Mouse (Mus musculus) myocyte (in vitro differentiated cells): ENCODE measurements around the gene Sned1. TPM values are rescaled to one million over a fixed set of nuclear protein-coding genes. Genes with fewer than 3 reads are reported as not detected.

Experiments used
- H3K27me3 ChIP-seq: one replicate; pipeline ENCODE4 v1.6.1; 2011; ENCODE audit not compliant: control insufficient read depth, insufficient read depth, insufficient read length
- H3K36me3 ChIP-seq: one replicate; pipeline ENCODE4 v1.6.1; 2011; ENCODE audit not compliant: control insufficient read depth, insufficient read depth
- H3K4me2 ChIP-seq: one replicate; pipeline ENCODE4 v1.6.1; 2011; ENCODE audit warnings: low read depth, control low read depth
- H3K4me3 ChIP-seq: one replicate; pipeline ENCODE4 v1.5.1; 2011; ENCODE audit warnings: mild to moderate bottlenecking, control low read depth, moderate library complexity
- H3K79me2 ChIP-seq: one replicate; pipeline ENCODE4 v1.6.1; 2011; ENCODE audit not compliant: control insufficient read depth, insufficient read depth
- H3ac ChIP-seq: one replicate; pipeline ENCODE4 v1.6.1; 2011; ENCODE audit not compliant: control insufficient read depth, insufficient read length
- CEBPB ChIP-seq: IDR thresholded peaks from 2 replicates; pipeline ENCODE4 v1.6.1; 2011; ENCODE audit warnings: mild to moderate bottlenecking, moderate library complexity; ENCODE audit not compliant: poor library complexity, insufficient read depth, severe bottlenecking
- E2F4 ChIP-seq: IDR thresholded peaks from one replicate; pipeline ENCODE4 v1.6.1; 2011; ENCODE audit warnings: mild to moderate bottlenecking, control low read depth, moderate library complexity; ENCODE audit not compliant: insufficient read depth
- MAX ChIP-seq: IDR thresholded peaks from one replicate; pipeline ENCODE4 v1.6.1; 2011; ENCODE audit warnings: low read depth, mild to moderate bottlenecking, control low read depth
- MYOD1 ChIP-seq, 3 experiments: IDR thresholded peaks; one replicate each; pipeline ENCODE4 v1.6.1; 2011; ENCODE audit warnings: control low read depth in 2 of 3, low read depth in 2 of 3, mild to moderate bottlenecking in 2 of 3, moderate library complexity in 1 of 3; ENCODE audit not compliant: insufficient read length in 2 of 3, control insufficient read depth in 1 of 3
- MYOG ChIP-seq, 3 experiments: IDR thresholded peaks; one replicate each; pipeline ENCODE4 v1.6.1; 2011; ENCODE audit warnings: control low read depth in 2 of 3, low read depth in 2 of 3, mild to moderate bottlenecking in 2 of 3; ENCODE audit not compliant: insufficient read length in 2 of 3, control insufficient read depth in 1 of 3, insufficient read depth in 1 of 3
- POLR2A ChIP-seq: IDR thresholded peaks from one replicate; pipeline ENCODE4 v1.6.1; 2011; ENCODE audit warnings: low read depth, mild to moderate bottlenecking, control low read depth, moderate library complexity; ENCODE audit not compliant: insufficient read length
- POLR2AphosphoS2 ChIP-seq: IDR thresholded peaks from one replicate; pipeline ENCODE4 v1.6.1; 2011; ENCODE audit warnings: low read depth, control low read depth; ENCODE audit not compliant: insufficient read length
- REST ChIP-seq: IDR thresholded peaks from one replicate; pipeline ENCODE4 v1.6.1; 2011; ENCODE audit warnings: mild to moderate bottlenecking, control low read depth, moderate library complexity; ENCODE audit not compliant: insufficient read depth, insufficient read length
- SRF ChIP-seq: IDR thresholded peaks from one replicate; pipeline ENCODE4 v1.6.1; 2011; ENCODE audit warnings: low read depth; ENCODE audit not compliant: control insufficient read depth, insufficient read length
- TCF12 ChIP-seq: IDR thresholded peaks from one replicate; pipeline ENCODE4 v1.6.1; 2011; ENCODE audit warnings: mild to moderate bottlenecking, control low read depth; ENCODE audit not compliant: poor library complexity, insufficient read depth, severe bottlenecking
- TCF3 ChIP-seq: IDR thresholded peaks from one replicate; pipeline ENCODE4 v1.6.1; 2011; ENCODE audit warnings: low read depth, control low read depth; ENCODE audit not compliant: insufficient read length
- USF1 ChIP-seq: IDR thresholded peaks from one replicate; pipeline ENCODE4 v1.6.1; 2011; ENCODE audit warnings: low read depth, mild to moderate bottlenecking, control low read depth, moderate library complexity
- polyA plus RNA-seq: library from polyadenylated mRNA; unstranded; fragments of >200 nt; fragmentation: generic; extraction: Trizol; gene quantifications from one replicate; pipeline ENCODE4 v1.2.1, GENCODE M21; 2012; ENCODE audit warnings: missing spikeins

Sned1 gene
- polyA plus RNA-seq, 1 experiment = 0.20 TPM

DNA sequence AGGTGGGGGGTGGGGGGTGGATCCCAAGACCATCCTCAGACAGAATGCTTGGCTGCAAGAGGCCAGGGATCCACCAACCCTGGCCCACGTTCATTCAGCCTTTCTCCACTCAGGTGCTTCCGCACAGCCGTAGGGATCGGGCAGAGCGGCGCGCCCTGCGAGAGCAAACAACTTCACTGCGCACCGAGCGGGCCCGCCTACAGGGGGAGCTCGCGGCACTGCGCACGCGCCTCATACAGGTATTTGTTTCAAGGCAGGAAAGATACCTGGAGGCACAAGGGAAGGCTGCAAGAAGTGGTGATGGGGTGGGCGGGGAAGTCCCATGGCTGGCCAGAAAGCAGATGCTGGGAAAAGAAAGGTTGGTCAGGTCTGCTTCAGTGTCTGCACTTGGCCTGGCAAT, 11.7 kb upstream of the Sned1 start:
- H3K4me2 ChIP-seq = no peak overlapping the region
- TF ChIP-seq MAX (no peak), POLR2AphosphoS2 (no peak), POLR2A (no peak), CEBPB (no peak), MYOG (IDR thresholded peaks at IDR 0.05; ENCODE audit: control insufficient read depth in 1 of 3, insufficient read depth in 1 of 3, insufficient read length in 2 of 3, low read depth in 2 of 3) (no peak), TCF12 (no peak), USF1 (no peak), SRF (no peak), MYOD1 (IDR thresholded peaks at IDR 0.05; ENCODE audit: control insufficient read depth in 1 of 3, insufficient read length in 2 of 3, low read depth in 2 of 3) (no peak), REST (no peak), E2F4 (no peak), TCF3 (no peak)

DNA sequence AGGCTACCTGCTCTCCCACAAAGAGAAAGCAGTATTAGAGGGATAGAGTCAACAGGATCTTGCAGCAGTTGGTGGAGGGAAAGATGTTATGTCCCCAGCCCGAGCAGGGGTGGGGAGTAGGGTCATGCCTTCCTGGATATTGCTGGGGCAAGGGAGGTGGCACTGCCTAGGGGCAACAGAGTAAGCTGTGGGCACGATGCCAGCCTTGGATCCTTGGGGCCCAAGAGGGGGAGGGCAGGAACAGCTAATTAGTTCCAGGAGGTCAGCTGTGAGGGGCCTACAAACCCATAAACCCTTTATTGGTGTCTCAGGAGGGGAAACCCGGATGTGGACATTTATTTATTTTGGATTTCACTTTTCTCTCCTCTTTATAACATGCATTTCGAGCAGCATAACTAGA, 10.4 kb upstream of the Sned1 start:
- no peak overlapping the region for H3K4me3 ChIP-seq
- H3K27me3 ChIP-seq = peaks cover 5% of the 10 kb centered on the region
- H3K79me2 ChIP-seq = no peaks in the 10 kb centered on the region
- no peak for TF ChIP-seq USF1
- TF ChIP-seq CEBPB = no peak
- no peak for TF ChIP-seq REST
- no peak for TF ChIP-seq TCF3
- no peak for TF ChIP-seq MAX
- no peak for TF ChIP-seq POLR2AphosphoS2
- H3K36me3 ChIP-seq = no peaks in the 10 kb centered on the region
- H3ac ChIP-seq = no peak overlapping the region
- no peak overlapping the region for H3K4me2 ChIP-seq

More for the DNA sequence above, 11.7 kb upstream of the Sned1 start:
- peaks cover 10% of the 10 kb centered on the region for H3K27me3 ChIP-seq
- no peaks in the 10 kb centered on the region for H3K36me3 ChIP-seq
- no peaks in the 10 kb centered on the region for H3K79me2 ChIP-seq
- no peak overlapping the region for H3K4me3 ChIP-seq
- H3ac ChIP-seq = no peak overlapping the region

DNA sequence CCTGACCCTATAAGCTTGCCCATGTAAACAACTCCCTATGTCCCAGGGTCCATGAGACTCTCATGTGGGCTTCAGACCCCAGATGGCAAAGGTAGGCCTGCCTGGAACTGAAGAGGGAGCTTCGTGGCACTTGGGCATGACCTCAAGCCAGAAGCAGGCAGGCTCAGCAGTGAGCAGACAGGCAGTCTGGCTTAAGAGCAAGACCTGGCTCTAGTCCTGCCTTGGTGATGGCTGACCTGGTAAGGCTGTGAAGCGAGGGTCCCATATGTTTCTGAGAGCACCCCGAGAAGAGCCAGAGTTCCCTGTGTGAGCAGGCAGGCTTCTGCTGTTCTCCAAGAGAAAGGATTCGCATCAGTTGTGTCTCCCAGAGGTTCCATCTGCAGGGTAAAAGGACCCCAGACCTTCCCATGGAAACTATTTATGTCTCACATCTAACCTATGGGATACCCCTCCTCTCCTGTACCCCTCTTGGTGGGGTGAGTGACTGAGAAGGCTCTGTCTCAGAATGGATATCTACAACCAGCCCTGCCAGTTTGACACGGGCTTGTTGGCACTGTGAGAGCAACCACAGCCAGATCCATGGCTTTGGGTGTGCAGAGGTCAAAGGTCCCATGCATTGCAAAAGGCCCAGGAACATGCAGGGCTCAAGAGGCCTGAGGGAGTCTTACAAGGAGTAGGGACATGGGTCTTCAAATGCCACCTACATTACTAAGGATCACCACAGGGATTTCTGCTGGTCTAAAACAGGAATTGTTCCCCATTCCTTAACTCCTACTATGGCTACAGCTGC, 9.7 kb upstream of the Sned1 start:
- peaks cover 5% of the 10 kb centered on the region for H3K27me3 ChIP-seq
- TF ChIP-seq POLR2A (no peak), MYOD1 (IDR thresholded peaks at IDR 0.05; ENCODE audit: control insufficient read depth in 1 of 3, insufficient read length in 2 of 3, low read depth in 2 of 3) (no peak), MYOG (IDR thresholded peaks at IDR 0.05; ENCODE audit: control insufficient read depth in 1 of 3, insufficient read depth in 1 of 3, insufficient read length in 2 of 3, low read depth in 2 of 3) (no peak), POLR2AphosphoS2 (no peak), MAX (no peak), TCF12 (no peak), SRF (no peak), REST (no peak), CEBPB (no peak)
- H3ac ChIP-seq = no peak overlapping the region
- no peak overlapping the region for H3K4me3 ChIP-seq
- H3K4me2 ChIP-seq = no peak overlapping the region
- H3K36me3 ChIP-seq = no peaks in the 10 kb centered on the region
- H3K79me2 ChIP-seq = no peaks in the 10 kb centered on the region

DNA sequence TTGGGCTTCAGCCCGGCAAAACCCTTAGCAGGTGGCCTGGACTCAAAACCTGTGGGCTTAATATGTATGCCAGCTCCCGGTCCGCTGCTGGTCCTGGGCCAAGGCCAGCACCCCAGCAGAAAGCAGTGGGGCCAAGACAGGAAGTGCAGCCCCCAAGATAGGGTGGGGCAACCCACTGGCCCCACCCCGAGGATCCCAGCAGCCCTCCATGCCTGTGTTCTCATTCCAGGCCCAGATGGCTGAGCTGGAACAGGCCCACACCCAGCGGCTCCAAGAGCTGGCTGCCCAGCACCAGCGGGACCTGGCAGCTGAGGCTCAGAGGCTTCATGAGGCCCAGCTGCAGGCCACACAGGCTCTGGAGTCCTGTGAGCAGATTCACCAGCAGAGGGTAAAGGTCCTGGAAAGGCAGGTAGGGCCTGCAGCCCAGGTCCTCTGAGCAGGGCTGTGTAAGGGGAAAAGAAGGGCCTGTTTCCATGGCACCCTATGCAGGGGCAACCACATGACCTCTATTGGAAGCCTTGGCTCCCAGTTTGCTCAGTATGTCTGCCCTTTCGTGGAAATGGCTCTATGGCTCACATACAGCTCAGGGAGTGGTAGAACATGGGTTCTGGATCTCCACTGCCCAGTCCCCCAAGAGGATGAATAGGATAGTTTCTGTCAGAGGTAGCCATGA, 8.2 kb upstream of the Sned1 start:
- H3K36me3 ChIP-seq = no peaks in the 10 kb centered on the region
- no peak overlapping the region for H3ac ChIP-seq
- TF ChIP-seq TCF3 (no peak), MYOG (IDR thresholded peaks at IDR 0.05; ENCODE audit: control insufficient read depth in 1 of 3, insufficient read depth in 1 of 3, insufficient read length in 2 of 3, low read depth in 2 of 3) (peak in 1 of 3 experiments; percentile 71), POLR2AphosphoS2 (no peak), SRF (no peak)
- no peaks in the 10 kb centered on the region for H3K79me2 ChIP-seq
- H3K27me3 ChIP-seq = peaks cover 5% of the 10 kb centered on the region
- no peak overlapping the region for H3K4me3 ChIP-seq
- no peak overlapping the region for H3K4me2 ChIP-seq

DNA sequence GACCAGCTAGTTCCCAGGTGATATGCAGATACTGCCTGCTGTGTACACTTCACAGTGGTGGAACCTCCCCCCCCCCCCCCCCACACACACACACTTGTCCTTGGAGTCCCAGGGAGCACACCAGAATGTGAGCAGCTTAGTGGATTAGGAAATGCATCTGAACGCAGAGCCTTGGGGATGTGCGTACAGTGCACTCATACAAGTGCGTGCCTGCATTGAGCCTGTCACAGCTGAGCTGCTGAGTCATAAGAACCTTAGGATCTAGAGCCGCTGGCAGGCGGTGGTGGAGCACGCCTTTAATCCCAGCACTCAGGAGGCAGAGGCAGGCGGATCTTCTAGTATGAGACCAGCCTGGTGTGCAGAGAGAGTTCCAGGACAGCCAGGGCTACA, 7.7 kb upstream of the Sned1 start:
- Histone ChIP-seq H3K4me2 (no peak overlapping the region), H3K36me3 (no peaks in the 10 kb centered on the region), H3K27me3 (peaks cover 5% of the 10 kb centered on the region), H3K79me2 (no peaks in the 10 kb centered on the region), H3K4me3 (no peak overlapping the region), H3ac (no peak overlapping the region)
- no peak for TF ChIP-seq SRF
- no peak for TF ChIP-seq MYOD1 (IDR thresholded peaks at IDR 0.05; ENCODE audit: control insufficient read depth in 1 of 3, insufficient read length in 2 of 3, low read depth in 2 of 3)
- TF ChIP-seq CEBPB = no peak
- no peak for TF ChIP-seq TCF12
- no peak for TF ChIP-seq POLR2A
- no peak for TF ChIP-seq MYOG (IDR thresholded peaks at IDR 0.05; ENCODE audit: control insufficient read depth in 1 of 3, insufficient read depth in 1 of 3, insufficient read length in 2 of 3, low read depth in 2 of 3)
- no peak for TF ChIP-seq TCF3
- no peak for TF ChIP-seq USF1
- TF ChIP-seq E2F4 = no peak
- TF ChIP-seq POLR2AphosphoS2 = no peak
